Mouse (Mus musculus) heart, adult 8-10 months (tissue): ENCODE measurements around the gene Gm10778. TPM values are rescaled to one million over a fixed set of nuclear protein-coding genes. Genes with fewer than 3 reads are reported as not detected.

Experiments
- DNase-seq: peaks from one replicate; pipeline ENCODE4 v3.0.0; 2022; ENCODE audit warnings: low spot score
- total RNA-seq, 4 experiments: library from RNA; stranded (reverse); gene quantifications; 2 replicates each; pipeline ENCODE4 v1.2.4; 2022

Gm10778 gene
- 1 to 10 TPM; 1.8 to 2.2 (median 2.1) TPM for total RNA-seq

GRCm38 (mm10) chr10:81648803-81649775, at the start of gene Gm10778:
Gene Gm10778 (plus strand): TSS chr10:81649059.
- DNase-seq = peak; percentile 91

GRCm38 (mm10) chr10:81599630-81600029, 49.2 kb upstream of the Gm10778 start:
- DNase-seq = no peak

- DNase-seq = no peak
These were observed 48.8 kb upstream of the Gm10778 start for GRCm38 (mm10) chr10:81600096-81600495.

- DNase-seq = peak; percentile 92
These were observed 48.1 kb upstream of the Gm10778 start, which contains the start of gene Tle6 for GRCm38 (mm10) chr10:81600738-81601203. Gene Tle6 (minus strand): TSS chr10:81601073.

GRCm38 (mm10) chr10:81601396-81601905, 47.4 kb upstream of the Gm10778 start:
- DNase-seq = no peak

- DNase-seq = peak; percentile 47
These were observed 46.1 kb upstream of the Gm10778 start for GRCm38 (mm10) chr10:81602741-81603151.

GRCm38 (mm10) chr10:81604019-81604967, 44.6 kb upstream of the Gm10778 start:
- DNase-seq = no peak

- DNase-seq = peak; percentile 90
These were observed 43.7 kb upstream of the Gm10778 start for GRCm38 (mm10) chr10:81604968-81605665.

GRCm38 (mm10) chr10:81605666-81605973, 43.2 kb upstream of the Gm10778 start:
- DNase-seq = no peak

- peak; percentile 99 for DNase-seq
These were observed 42.7 kb upstream of the Gm10778 start, which contains the start of gene BC025920 for GRCm38 (mm10) chr10:81605974-81606751. Gene BC025920 (plus strand): TSS chr10:81606270.

GRCm38 (mm10) chr10:81608308-81608707, 40.6 kb upstream of the Gm10778 start:
- DNase-seq = no peak

- no peak for DNase-seq
These were observed 36.1 kb upstream of the Gm10778 start for GRCm38 (mm10) chr10:81612779-81613178.

GRCm38 (mm10) chr10:81615486-81615885, 33.4 kb upstream of the Gm10778 start:
- no peak for DNase-seq

- no peak for DNase-seq
These were observed 28.9 kb upstream of the Gm10778 start for GRCm38 (mm10) chr10:81619976-81620375.

- no peak for DNase-seq
These were observed 28.1 kb upstream of the Gm10778 start for GRCm38 (mm10) chr10:81620786-81621185.

GRCm38 (mm10) chr10:81623441-81623840, 25.4 kb upstream of the Gm10778 start:
- no peak for DNase-seq

- DNase-seq = no peak
These were observed 22.5 kb upstream of the Gm10778 start for GRCm38 (mm10) chr10:81626101-81626993.

- DNase-seq = peak; percentile 91
These were observed 21.6 kb upstream of the Gm10778 start, which contains the start of gene Sirt6 for GRCm38 (mm10) chr10:81626994-81627835. Gene Sirt6 (minus strand): TSS chr10:81627797.
